Mouse (Mus musculus) cerebellum, adult 2 months (tissue): Measurements from ENCODE around the gene Krtdap.

Experiments
- CTCF ChIP-seq: fragments of 200-500 bp; IDR thresholded peaks from 2 replicates; pipeline ENCODE4 v1.5.1; 2011; ENCODE audit warnings: low read depth, mild to moderate bottlenecking, control low read depth, low read length, moderate library complexity, borderline replicate concordance; ENCODE audit not compliant: insufficient read depth
- POLR2A ChIP-seq: fragments of 200-500 bp; IDR thresholded peaks from 2 replicates; pipeline ENCODE4 v1.6.1; 2011; ENCODE audit warnings: low read length, control low read depth, borderline replicate concordance; ENCODE audit not compliant: insufficient read depth

GRCm38 (mm10) chr7:30765173-30765572 lies 22.5 kb upstream of the Krtdap start:
- no peak for TF ChIP-seq POLR2A
- TF ChIP-seq CTCF = no peak
